Mouse (Mus musculus) heart, postnatal 0 days (tissue): ENCODE results near the gene Luc7l3.

Experiments used
- CTCF ChIP-seq: IDR thresholded peaks from 2 replicates; pipeline ENCODE4 v1.5.1; 2016; ENCODE audit warnings: antibody characterized with exemption, control low read depth, low read depth
- EP300 ChIP-seq: IDR thresholded peaks from 2 replicates; pipeline ENCODE4 v1.6.1; 2016; ENCODE audit warnings: antibody characterized with exemption, low read depth

- TF ChIP-seq CTCF (peak; percentile 72), EP300 (no peak)
Observed at GRCm38 (mm10) chr11:94339732-94340585, 18.2 kb upstream of the Luc7l3 start.
